In the genomic region with DNA sequence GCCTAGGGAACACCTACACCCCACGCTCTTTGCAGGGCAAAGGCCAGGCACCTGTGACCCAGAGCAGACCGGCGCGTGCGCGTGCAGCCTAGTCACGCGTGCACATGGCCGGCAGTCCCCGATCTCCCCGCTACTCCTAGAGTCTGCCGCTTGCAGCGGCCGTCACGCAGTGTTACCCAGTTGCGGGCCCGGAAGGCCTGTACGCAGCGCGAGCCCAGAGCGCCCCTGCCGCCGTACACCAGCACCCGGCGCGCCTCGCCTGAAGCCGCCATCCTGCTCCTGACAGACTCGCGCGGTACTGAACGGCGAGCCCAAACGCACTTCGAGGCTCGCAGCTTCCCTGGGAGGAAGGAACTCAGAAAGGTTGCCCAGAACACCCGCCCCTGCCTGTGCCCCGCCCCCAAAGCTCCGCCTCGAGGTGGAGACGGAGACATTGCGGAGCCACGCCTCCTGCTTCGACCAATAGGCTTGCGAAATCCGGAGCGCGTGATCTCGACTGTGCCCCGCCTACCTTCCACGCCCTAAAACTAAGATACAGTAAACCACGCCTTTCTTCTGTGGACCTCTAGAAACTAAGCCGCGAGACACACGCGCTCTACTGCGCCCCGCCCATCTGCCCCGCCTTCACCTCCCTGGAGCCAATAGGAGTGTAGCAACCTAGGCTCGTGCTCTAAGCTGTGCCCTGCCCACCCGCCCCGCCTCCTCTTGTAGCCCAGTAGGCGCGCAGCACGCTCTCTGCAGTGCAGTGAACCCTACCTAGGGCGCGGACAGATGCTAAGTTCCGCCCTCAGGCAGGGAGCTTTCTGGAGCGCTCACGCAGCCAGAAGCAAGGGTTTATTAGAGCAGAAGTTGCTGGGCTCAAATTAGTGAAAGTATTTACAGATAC, we compare ENCODE assay signal across 8 mouse cellular contexts. TPM values are rescaled to one million over a fixed set of nuclear protein-coding genes. Genes with fewer than 3 reads are reported as not detected.
DNase-seq lines count a peak whose midpoint lies in the region; ATAC-seq and TF ChIP-seq lines count a peak whose summit lies in the region.

Gene Qdpr, minus strand, starts transcription at position 406 of the 886 bp plus-strand sequence.

- no peaks in the 10 kb centered on the region for H3K9me3 ChIP-seq in embryonic facial prominence, embryonic 13.5 days
- H3K9me3 ChIP-seq in limb, embryonic 12.5 days = no peaks in the 10 kb centered on the region
- H3K9me3 ChIP-seq in midbrain, embryonic 15.5 days = no peaks in the 10 kb centered on the region

- peak within 1 kb of the TSS; percentile 84 for H3K9ac ChIP-seq in embryonic facial prominence, embryonic 13.5 days
- peak within 1 kb of the TSS; percentile 79 for H3K9ac ChIP-seq in limb, embryonic 12.5 days (replicated peaks)
- H3K9ac ChIP-seq in midbrain, embryonic 15.5 days = peak within 1 kb of the TSS; percentile 55

- peaks cover 20% of the 10 kb centered on the region for H3K4me1 ChIP-seq in embryonic facial prominence, embryonic 13.5 days
- peaks cover 6% of the 10 kb centered on the region; the same call in 1 of the 2 replicates for H3K4me1 ChIP-seq in kidney, adult 2 months (ENCODE audit: control insufficient read depth, insufficient read depth, low read length)
- H3K4me1 ChIP-seq in limb, embryonic 12.5 days (replicated peaks) = peaks cover 10% of the 10 kb centered on the region
- peaks cover 19% of the 10 kb centered on the region for H3K4me1 ChIP-seq in midbrain, embryonic 15.5 days
- H3K4me1 ChIP-seq in spleen, adult 2 months (ENCODE audit: control insufficient read depth, insufficient read depth, insufficient read length) = peaks cover 3% of the 10 kb centered on the region; the same call in 1 of the 2 replicates

- H3K4me2 ChIP-seq in embryonic facial prominence, embryonic 13.5 days = peak within 1 kb of the TSS; percentile 95
- peak within 1 kb of the TSS; percentile 95 for H3K4me2 ChIP-seq in limb, embryonic 12.5 days
- peak within 1 kb of the TSS; percentile 90 for H3K4me2 ChIP-seq in midbrain, embryonic 15.5 days

- peak; percentile 99 for DNase-seq in 3134 (ENCODE audit: extremely low read depth, insufficient read length, low spot score)
- DNase-seq in adrenal gland, postnatal 36 days = peak; percentile 95 to 98
- peak; percentile 97 to 98 for DNase-seq in heart, adult 18-20 months
- peak; percentile 99 for DNase-seq in kidney, adult 2 months
- DNase-seq in spleen, adult 2 months (ENCODE audit: low read depth in 1 of 2, low spot score in 2 of 2) = peak; percentile 93 to 99

- peak; percentile 99 for ATAC-seq in embryonic facial prominence, embryonic 13.5 days (ENCODE audit: insufficient number of reproducible peaks, insufficient read depth, low FRiP score, low TSS enrichment, low read depth)
- ATAC-seq in limb, embryonic 12.5 days (ENCODE audit: insufficient number of reproducible peaks, insufficient read depth, low FRiP score, low TSS enrichment, low read depth) = peak; percentile 99
- peak; percentile 99 for ATAC-seq in midbrain, embryonic 15.5 days (replicated peaks)

- H3K27me3 ChIP-seq in embryonic facial prominence, embryonic 13.5 days = no peaks in the 10 kb centered on the region
- no peaks in the 10 kb centered on the region for H3K27me3 ChIP-seq in kidney, adult 2 months (replicated peaks; ENCODE audit: control insufficient read depth, insufficient read depth, low read length)
- peaks cover 6% of the 10 kb centered on the region; the same call in 1 of the 2 replicates for H3K27me3 ChIP-seq in limb, embryonic 12.5 days
- no peaks in the 10 kb centered on the region for H3K27me3 ChIP-seq in midbrain, embryonic 15.5 days (replicated peaks)
- no peaks in the 10 kb centered on the region; the same call in 1 of the 2 replicates for H3K27me3 ChIP-seq in spleen, adult 2 months (ENCODE audit: control insufficient read depth, insufficient read depth, low read length)

- WGBS in embryonic facial prominence, embryonic 13.5 days = under 1% methylated on average over 70 of the region's 70 CpGs
- WGBS in kidney, adult 2 months = under 1% methylated on average over 70 of the region's 70 CpGs
- WGBS in limb, embryonic 12.5 days = under 1% methylated on average over 70 of the region's 70 CpGs
- under 1% methylated on average over 70 of the region's 70 CpGs for WGBS in midbrain, embryonic 15.5 days
- WGBS in spleen, adult 2 months = under 1% methylated on average over 70 of the region's 70 CpGs

- H3K36me3 ChIP-seq in embryonic facial prominence, embryonic 13.5 days = no peaks in the 10 kb centered on the region
- H3K36me3 ChIP-seq in kidney, adult 2 months (ENCODE audit: control insufficient read depth, insufficient read depth, low read length) = no peaks in the 10 kb centered on the region
- H3K36me3 ChIP-seq in limb, embryonic 12.5 days = 0 out of 2 replicates have a peak, but pooled peaks cover 5% of the 10 kb centered on the region
- no peaks in the 10 kb centered on the region for H3K36me3 ChIP-seq in midbrain, embryonic 15.5 days (replicated peaks)
- 0 out of 2 replicates have a peak, but pooled peaks cover 3% of the 10 kb centered on the region for H3K36me3 ChIP-seq in spleen, adult 2 months (ENCODE audit: control insufficient read depth, insufficient read depth, low read length)

- peak; percentile 89 for TF ChIP-seq POLR2A in kidney, adult 2 months (IDR thresholded peaks at IDR 0.05; ENCODE audit: low read depth, low read length)
- peak; percentile 58 for TF ChIP-seq POLR2A in spleen, adult 2 months (IDR thresholded peaks at IDR 0.05; ENCODE audit: low read depth, low read length)

- no peak for TF ChIP-seq CTCF in kidney, adult 2 months (conservative IDR thresholded peaks at IDR 0.05; ENCODE audit: insufficient read depth, insufficient read length, low read depth, low read length)
- no peak for TF ChIP-seq CTCF in spleen, adult 2 months (IDR thresholded peaks at IDR 0.05; ENCODE audit: extremely low read depth, insufficient read depth, insufficient read length, insufficient replicate concordance)

- H3K27ac ChIP-seq in embryonic facial prominence, embryonic 13.5 days = peak within 1 kb of the TSS; percentile 78
- peak within 1 kb of the TSS; percentile 68 for H3K27ac ChIP-seq in kidney, adult 2 months (ENCODE audit: insufficient read depth, low read depth, low read length)
- H3K27ac ChIP-seq in limb, embryonic 12.5 days = peak within 1 kb of the TSS; percentile 69
- H3K27ac ChIP-seq in midbrain, embryonic 15.5 days = peak within 1 kb of the TSS; percentile 66
- peak within 1 kb of the TSS; percentile 62 for H3K27ac ChIP-seq in spleen, adult 2 months (ENCODE audit: insufficient read depth, low read length)

- peak within 1 kb of the TSS; percentile 72 for H3K4me3 ChIP-seq in embryonic facial prominence, embryonic 13.5 days
- H3K4me3 ChIP-seq in kidney, adult 2 months (ENCODE audit: insufficient read depth, low read depth, low read length) = peak within 1 kb of the TSS; percentile 73
- peak within 1 kb of the TSS; percentile 67 for H3K4me3 ChIP-seq in limb, embryonic 12.5 days (replicated peaks)
- peak within 1 kb of the TSS; percentile 68 for H3K4me3 ChIP-seq in midbrain, embryonic 15.5 days
- H3K4me3 ChIP-seq in spleen, adult 2 months (ENCODE audit: extremely low read depth, insufficient read depth, insufficient read length) = peak within 1 kb of the TSS; percentile 65

RNA-seq across cellular contexts. Expression of gene Qdpr, which starts in this region (rescaled TPM):
- 100 to 1,000 TPM; 110 to 138 TPM for total RNA-seq in adrenal gland, postnatal 36 days (2021)
- polyA plus RNA-seq in embryonic facial prominence, embryonic 13.5 days (2015; fragmentation: Nextera tagmentation; extraction: Ambion mirVana) = 135 and 139 TPM in 2 replicates
- total RNA-seq in heart, adult 18-20 months (2021) = 10 to 100 TPM; 90.5 to 92.1 TPM
- polyA plus RNA-seq in kidney, adult 2 months (2012; rRNA removed) = 415 and 434 TPM in 2 replicates
- polyA plus RNA-seq in limb, embryonic 12.5 days (2016; fragmentation: Nextera tagmentation; extraction: Ambion mirVana) = 111 and 116 TPM in 2 replicates
- 110 and 132 TPM in 2 replicates for polyA plus RNA-seq in midbrain, embryonic 15.5 days (2015; fragmentation: Nextera tagmentation; extraction: Ambion mirVana)
- polyA plus RNA-seq in spleen, adult 2 months (2012; rRNA removed) = 33.0 and 41.5 TPM in 2 replicates

Comparison
In these comparisons a context has a peak if more than half of its experiments do, and no peak if none do; other contexts are left out.
1. Peak in every context shown above with its lines: DNase-seq, ATAC-seq, H3K4me3 ChIP-seq and H3K27ac ChIP-seq.